8 mouse cellular contexts compared by ENCODE assay signal in genomic region chr2:5713325-5714210, GRCm38 (mm10). TPM values are rescaled to one million over a fixed set of nuclear protein-coding genes. Genes with fewer than 3 reads are reported as not detected.
DNase-seq lines count a peak whose midpoint lies in the region; ATAC-seq and TF ChIP-seq lines count a peak whose summit lies in the region.

No protein-coding gene starts in this region.

- DNase-seq in adrenal gland, adult 18-20 months (ENCODE audit: low spot score in 2 of 2): peak; percentile 24 to 26
- DNase-seq in adrenal gland, postnatal 4 days (ENCODE audit: low spot score in 2 of 2): no peak
- peak; percentile 43 to 47 for DNase-seq in cerebellum, postnatal 14 days
- peak; percentile 14 for DNase-seq in limb, embryonic 14.5 days (ENCODE audit: low spot score)
- DNase-seq in midbrain, embryonic 14.5 days: peak; percentile 67
- DNase-seq in spleen, postnatal 10 days (ENCODE audit: low spot score in 2 of 2): peak; percentile 32 to 56

- no peaks in the 10 kb centered on the region for H3K9me3 ChIP-seq in intestine, embryonic 15.5 days
- no peaks in the 10 kb centered on the region for H3K9me3 ChIP-seq in limb, embryonic 14.5 days (ENCODE audit: control insufficient read depth, low read length)
- no peaks in the 10 kb centered on the region for H3K9me3 ChIP-seq in midbrain, embryonic 14.5 days (ENCODE audit: control insufficient read depth, low read length)

- H3K27ac ChIP-seq in intestine, embryonic 15.5 days: peak overlapping the region; percentile 84
- H3K27ac ChIP-seq in limb, embryonic 14.5 days (replicated peaks; ENCODE audit: low read depth, low read length): no peak overlapping the region
- H3K27ac ChIP-seq in midbrain, embryonic 14.5 days (replicated peaks; ENCODE audit: low read depth, low read length): peak overlapping the region; percentile 64

- H3K4me3 ChIP-seq in intestine, embryonic 15.5 days (replicated peaks): peak overlapping the region; percentile 67
- peak overlapping the region; percentile 60 for H3K4me3 ChIP-seq in limb, embryonic 14.5 days (replicated peaks; ENCODE audit: low read length)
- peak overlapping the region; percentile 66 for H3K4me3 ChIP-seq in midbrain, embryonic 14.5 days (replicated peaks; ENCODE audit: low read depth, low read length)

- WGBS in intestine, embryonic 15.5 days: under 1% methylated on average over 49 of the region's 49 CpGs
- WGBS in limb, embryonic 14.5 days: 1% methylated on average over 45 of the region's 49 CpGs
- WGBS in midbrain, embryonic 14.5 days: under 1% methylated on average over 47 of the region's 49 CpGs

- no peaks in the 10 kb centered on the region for H3K36me3 ChIP-seq in intestine, embryonic 15.5 days
- H3K36me3 ChIP-seq in limb, embryonic 14.5 days (ENCODE audit: control insufficient read depth, insufficient read depth, low read length): no peaks in the 10 kb centered on the region
- H3K36me3 ChIP-seq in midbrain, embryonic 14.5 days (ENCODE audit: control insufficient read depth, insufficient read depth, low read length): no peaks in the 10 kb centered on the region

- ATAC-seq in granulocyte monocyte progenitor cell, adult 5-6 weeks (replicated peaks; ENCODE audit: poor library complexity, severe bottlenecking): peak; percentile 70
- ATAC-seq in intestine, embryonic 15.5 days: 0 out of 2 replicates have a peak, but pooled peaks have one; percentile 5
- ATAC-seq in limb, embryonic 14.5 days (ENCODE audit: low FRiP score, low read depth): no peak
- peak; percentile 44; the same call in 1 of the 2 replicates for ATAC-seq in midbrain, embryonic 14.5 days (ENCODE audit: low FRiP score, low TSS enrichment)

- TF ChIP-seq POLR2A in limb, embryonic 14.5 days (IDR thresholded peaks at IDR 0.05; ENCODE audit: borderline replicate concordance, extremely low read depth, insufficient read depth, insufficient read length): no peak

- peak overlapping the region; percentile 72 for H3K9ac ChIP-seq in intestine, embryonic 15.5 days
- peak overlapping the region; percentile 52 for H3K9ac ChIP-seq in limb, embryonic 14.5 days (ENCODE audit: low read depth, low read length, severe bottlenecking)
- H3K9ac ChIP-seq in midbrain, embryonic 14.5 days (replicated peaks; ENCODE audit: low read length): peak overlapping the region; percentile 69

- peak overlapping the region; percentile 96 for H3K4me2 ChIP-seq in intestine, embryonic 15.5 days (replicated peaks)
- H3K4me2 ChIP-seq in limb, embryonic 14.5 days (replicated peaks; ENCODE audit: low read depth, low read length, severe bottlenecking): peak overlapping the region; percentile 98
- peak overlapping the region; percentile 99 for H3K4me2 ChIP-seq in midbrain, embryonic 14.5 days (ENCODE audit: low read length)

- H3K27me3 ChIP-seq in intestine, embryonic 15.5 days (replicated peaks): peaks cover 3% of the 10 kb centered on the region; the same call in 1 of the 2 replicates
- peaks cover 17% of the 10 kb centered on the region for H3K27me3 ChIP-seq in limb, embryonic 14.5 days (ENCODE audit: control insufficient read depth, insufficient read depth, low read length)
- H3K27me3 ChIP-seq in midbrain, embryonic 14.5 days (ENCODE audit: control insufficient read depth, insufficient read depth, low read length): peaks cover 10% of the 10 kb centered on the region; the same call in 1 of the 2 replicates

- peaks cover 9% of the 10 kb centered on the region; the same call in 1 of the 2 replicates for H3K4me1 ChIP-seq in intestine, embryonic 15.5 days (replicated peaks)
- H3K4me1 ChIP-seq in limb, embryonic 14.5 days (ENCODE audit: control insufficient read depth, insufficient read depth, low read length): peaks cover 12% of the 10 kb centered on the region; the same call in 1 of the 2 replicates
- H3K4me1 ChIP-seq in midbrain, embryonic 14.5 days (ENCODE audit: control insufficient read depth, insufficient read depth, low read length): peaks cover 8% of the 10 kb centered on the region; the same call in 1 of the 2 replicates

RNA-seq across cellular contexts. Expression of gene Camk1d, which starts 0.7 kb away (rescaled TPM):
- 1 to 10 TPM; 7.8 to 8.1 TPM for total RNA-seq in adrenal gland, adult 18-20 months (2021)
- total RNA-seq in adrenal gland, postnatal 4 days (2021): 10 to 100 TPM; 10.7 to 11.3 TPM
- 1.8 and 4.5 TPM in 2 replicates for total RNA-seq in granulocyte monocyte progenitor cell, adult 5-6 weeks (2014; fragmentation: Nextera tagmentation)
- 0.26 and 0.78 TPM in 2 replicates for total RNA-seq in granulocyte monocyte progenitor cell, adult 5-6 weeks (2017)
- 24.7 and 25.2 TPM in 2 replicates for polyA plus RNA-seq in intestine, embryonic 15.5 days (2015; fragmentation: Nextera tagmentation; extraction: Ambion mirVana)
- polyA plus RNA-seq in limb, embryonic 14.5 days (2012; rRNA removed): 4.4 and 4.9 TPM in 2 replicates
- 6.9 and 7.7 TPM in 2 replicates for polyA plus RNA-seq in limb, embryonic 14.5 days (2014; fragmentation: Nextera tagmentation; extraction: Ambion mirVana)
- 6.0 and 6.4 TPM in 2 replicates for polyA plus RNA-seq in midbrain, embryonic 14.5 days (2014; fragmentation: Nextera tagmentation; extraction: Ambion mirVana)

Comparison
In these comparisons a context has a peak if more than half of its experiments do, and no peak if none do; other contexts are left out.
1. DNase-seq: peak in adrenal gland, adult 18-20 months (2 of 2), cerebellum, postnatal 14 days (2 of 2), limb, embryonic 14.5 days (single experiment), midbrain, embryonic 14.5 days (single experiment) and spleen, postnatal 10 days (2 of 2); none in adrenal gland, postnatal 4 days (0 of 2).
2. Peak in every context shown above with its lines, with median percentiles within 50 percentile points of each other: H3K4me2 ChIP-seq, H3K4me3 ChIP-seq and H3K9ac ChIP-seq.